Mouse (Mus musculus) WW6 (cell line): ENCODE results near the gene Gm10320.

ENCODE experiments used
- DNase-seq: peaks from one replicate; pipeline ENCODE4 v3.0.0-alpha.2; 2013; ENCODE audit warnings: low read depth, low spot score

The Gm10320 gene

DNA sequence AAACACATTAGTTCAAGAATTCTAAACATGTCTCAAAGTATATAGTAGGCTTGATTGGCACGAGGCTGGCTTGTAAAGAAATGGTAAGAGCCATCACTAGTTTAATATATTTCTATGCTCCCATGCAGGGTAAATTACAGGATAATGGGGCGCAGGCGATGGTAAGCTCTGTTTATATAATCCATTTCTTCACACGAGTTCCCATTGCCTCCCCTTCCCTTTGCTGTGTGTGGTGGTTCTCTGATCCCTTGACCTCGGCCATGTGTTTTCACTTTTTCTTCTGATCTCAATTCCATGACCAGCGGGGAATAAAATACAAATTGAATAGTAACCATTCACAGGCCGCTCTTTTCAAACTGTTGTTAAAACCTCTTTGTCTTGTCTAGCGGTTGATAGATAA is 11.8 kb upstream of the Gm10320 start:
- DNase-seq = no peak

GRCm38 (mm10) chr13:98502813-98503341 is 11.1 kb upstream of the Gm10320 start:
- no peak for DNase-seq

DNA sequence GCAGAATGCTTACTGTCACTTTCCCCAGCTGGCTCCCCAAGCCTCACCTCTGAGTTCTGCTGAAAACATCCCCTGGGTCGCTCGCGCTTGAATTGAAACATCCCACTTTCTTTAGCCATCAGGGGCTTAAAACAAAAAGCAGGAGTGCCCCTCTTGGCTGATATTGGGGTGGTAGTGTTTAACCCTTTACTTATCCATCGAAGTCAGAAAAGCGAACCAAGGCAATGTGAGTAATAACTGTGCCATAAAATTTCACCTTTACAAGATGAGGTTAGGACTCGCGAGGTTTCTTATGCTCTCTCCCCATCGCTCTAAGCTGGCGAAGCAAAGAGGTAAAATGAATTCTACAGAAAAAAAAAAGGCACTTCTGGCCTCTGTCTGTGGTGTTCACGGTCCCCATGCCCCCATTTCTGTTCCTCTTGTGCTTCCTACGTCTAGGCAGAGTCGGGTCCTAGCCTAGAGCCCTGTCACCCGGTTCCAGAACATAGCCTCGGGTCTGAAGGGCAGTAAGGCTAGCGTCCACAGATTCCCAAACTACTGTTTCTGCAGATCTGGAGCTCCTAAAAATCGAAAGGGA is 10.5 kb upstream of the Gm10320 start:
- DNase-seq = no peak

GRCm38 (mm10) chr13:98501321-98501720 is 9.5 kb upstream of the Gm10320 start:
- DNase-seq = no peak

DNA sequence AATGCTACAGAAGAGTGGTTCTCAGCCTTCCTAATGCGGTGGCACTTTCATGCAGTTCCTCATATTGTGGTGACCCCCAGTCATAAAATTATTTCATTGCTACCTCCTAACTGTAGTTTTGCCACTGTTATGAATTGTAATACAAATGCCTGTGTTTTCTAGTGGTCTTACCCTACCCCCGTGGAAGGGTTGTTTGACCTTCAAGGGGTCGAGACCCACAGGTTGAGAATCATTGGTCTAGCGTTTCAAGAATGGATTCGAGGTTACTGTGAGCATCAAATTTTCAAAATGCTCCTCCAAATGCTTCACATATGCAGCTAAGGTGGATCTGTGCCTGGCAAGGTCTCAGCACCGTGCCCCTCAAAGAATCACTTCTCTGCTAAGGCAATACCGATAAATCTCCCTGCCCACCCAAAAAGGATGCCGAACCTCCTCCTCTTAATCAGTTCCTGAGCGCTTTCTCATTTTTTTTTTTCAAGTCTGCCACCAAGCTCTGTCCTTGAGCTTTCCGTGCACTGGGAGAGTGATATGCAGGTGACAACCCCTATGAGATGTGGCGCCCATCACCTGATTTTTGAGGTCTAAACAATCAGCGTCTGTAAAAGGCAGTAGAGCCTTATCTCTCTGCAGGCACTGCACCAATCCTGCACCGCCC is 8.8 kb upstream of the Gm10320 start:
- DNase-seq = no peak

- DNase-seq = no peak
Measured at GRCm38 (mm10) chr13:98498561-98498960, 6.8 kb upstream of the Gm10320 start.

DNA sequence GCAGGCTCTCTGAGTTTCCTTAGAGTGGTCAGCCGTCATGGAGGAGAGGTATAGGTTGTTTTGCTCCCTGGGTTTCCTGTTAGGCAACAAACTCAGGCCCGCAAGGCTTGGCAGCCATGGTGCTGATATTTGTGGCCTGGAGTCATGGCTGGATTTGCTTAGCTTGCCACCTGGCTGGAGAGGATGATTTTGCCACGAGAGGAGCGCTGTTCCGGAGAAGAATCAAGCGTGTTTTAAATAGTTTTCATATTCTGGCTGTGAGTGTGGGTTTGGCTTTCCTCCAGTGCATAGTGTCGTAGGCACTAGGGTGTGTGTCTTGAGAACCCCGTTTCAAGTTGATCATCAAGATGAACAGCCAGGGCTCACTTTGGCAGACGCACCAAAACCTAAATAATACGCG is 6.3 kb upstream of the Gm10320 start:
- no peak for DNase-seq

- DNase-seq = no peak
Measured at GRCm38 (mm10) chr13:98496917-98497870, 5.4 kb upstream of the Gm10320 start.

DNA sequence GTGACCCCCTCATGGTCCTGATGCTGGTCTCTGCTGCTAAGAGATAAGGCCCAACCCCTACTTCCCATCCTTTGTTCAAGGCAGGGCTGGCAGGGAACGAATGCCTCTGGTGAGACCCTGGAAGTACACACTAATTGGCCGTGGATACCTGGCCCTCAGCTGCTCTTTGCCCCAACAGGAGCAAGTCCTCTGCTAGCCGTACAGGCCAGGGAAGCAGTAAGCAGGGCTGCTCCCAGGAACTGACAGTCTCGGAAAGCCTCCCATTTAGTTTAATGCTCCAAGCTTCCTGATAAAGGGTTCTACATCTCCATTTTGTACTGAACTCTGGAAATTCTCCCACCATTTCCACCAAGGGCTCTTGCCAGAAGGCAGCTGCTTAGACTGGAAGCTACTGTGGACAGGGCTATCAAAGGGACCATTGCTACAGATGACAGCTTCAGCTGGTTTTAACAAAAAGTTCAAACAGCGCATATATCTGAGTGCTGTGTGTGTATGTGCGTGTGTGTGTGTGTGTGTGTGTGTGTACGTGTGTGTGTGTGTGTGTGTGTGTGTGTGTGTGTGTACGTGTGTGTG is 2.8 kb upstream of the Gm10320 start:
- DNase-seq = no peak

- no peak for DNase-seq
Measured at GRCm38 (mm10) chr13:98492569-98493255, 911 bp upstream of the Gm10320 start.

- DNase-seq = no peak
Measured at GRCm38 (mm10) chr13:98486726-98487125, 5.1 kb downstream of the Gm10320 start.

GRCm38 (mm10) chr13:98486161-98486560 is 5.6 kb downstream of the Gm10320 start:
- DNase-seq = no peak

- no peak for DNase-seq
Measured at GRCm38 (mm10) chr13:98485440-98485839, 6.4 kb downstream of the Gm10320 start.

DNA sequence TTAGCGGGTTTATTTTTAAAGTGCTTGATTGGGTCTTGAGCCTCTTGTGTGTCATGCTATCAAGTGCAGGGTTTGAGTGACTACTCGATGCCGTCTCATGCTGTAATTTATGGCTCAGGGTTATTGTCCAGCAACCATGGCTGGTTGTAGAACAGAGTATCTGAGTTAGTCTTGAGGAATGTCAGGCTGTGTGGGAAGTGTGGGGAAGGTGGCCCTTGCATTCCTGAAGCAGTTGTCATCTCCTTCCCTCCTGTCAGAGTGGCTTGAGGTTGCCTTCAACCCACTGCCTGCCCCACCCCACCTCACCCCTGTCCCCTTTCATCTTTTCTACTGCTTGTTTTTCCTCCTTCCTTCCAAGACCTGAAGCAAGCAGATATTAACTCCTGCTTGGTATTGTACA is 13.8 kb downstream of the Gm10320 start:
- no peak for DNase-seq

DNA sequence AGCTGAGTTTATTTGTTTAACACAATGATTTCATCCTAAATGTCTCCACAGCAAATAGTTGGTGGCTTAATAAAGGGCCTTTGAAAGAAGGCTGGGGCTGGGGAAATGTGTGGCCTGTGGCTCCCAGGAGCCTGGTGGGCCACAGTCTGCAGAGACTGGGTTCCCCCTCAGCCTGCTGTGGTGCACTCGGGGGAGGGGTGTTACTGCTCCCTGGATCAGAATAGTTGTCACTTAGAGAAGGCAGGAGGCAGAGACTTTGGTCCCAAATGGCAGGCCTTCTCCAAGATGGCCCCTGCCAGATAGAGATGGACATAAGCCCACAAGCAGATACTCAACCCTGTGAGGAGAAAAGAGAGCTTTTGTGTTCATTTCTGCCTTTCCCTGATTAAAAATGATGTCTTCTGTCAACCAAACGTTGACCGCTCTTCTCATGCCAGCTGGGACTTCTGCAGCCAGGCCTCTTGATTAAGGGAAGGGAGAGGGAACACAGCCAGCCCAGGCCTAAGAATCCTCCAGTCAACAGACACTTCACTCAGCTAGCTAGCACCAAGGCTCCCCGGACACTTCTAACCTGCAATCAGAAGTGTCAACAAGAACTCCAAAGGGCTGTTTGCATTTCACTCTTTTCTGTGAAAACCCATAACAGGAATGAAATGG is 14.8 kb downstream of the Gm10320 start:
- no peak for DNase-seq

DNA sequence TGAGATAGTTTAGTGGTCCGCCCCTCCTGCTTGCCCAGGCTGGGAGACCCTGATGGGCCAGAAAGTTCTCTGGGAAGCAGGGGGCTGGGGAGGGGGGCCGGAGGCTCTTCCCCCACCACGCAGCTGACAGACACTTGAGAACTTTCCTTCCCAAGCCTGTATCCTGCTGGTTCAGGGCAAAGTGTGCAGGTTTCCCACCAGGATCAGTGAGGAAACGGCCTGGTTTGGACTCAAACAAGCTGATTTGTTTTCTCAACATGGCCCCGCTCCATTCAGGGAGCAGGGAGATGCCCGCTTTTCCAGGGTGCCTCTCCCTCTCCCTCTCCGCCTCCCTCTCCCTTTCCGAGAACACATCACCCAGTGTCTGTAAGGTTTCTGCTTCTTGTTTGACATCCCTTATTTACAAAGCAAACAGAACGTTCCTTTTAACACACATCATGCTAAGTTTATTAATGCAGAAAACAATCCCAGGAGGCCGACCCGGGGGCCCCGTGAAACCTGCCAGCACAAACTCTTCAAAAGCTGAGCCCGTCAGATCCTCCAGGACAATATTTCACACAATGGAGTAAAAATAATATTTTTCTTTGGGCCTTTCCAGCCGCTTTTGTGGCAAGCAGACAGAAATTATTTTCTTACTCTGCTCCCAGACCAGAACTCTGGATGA is 15.5 kb downstream of the Gm10320 start:
- DNase-seq = no peak

DNA sequence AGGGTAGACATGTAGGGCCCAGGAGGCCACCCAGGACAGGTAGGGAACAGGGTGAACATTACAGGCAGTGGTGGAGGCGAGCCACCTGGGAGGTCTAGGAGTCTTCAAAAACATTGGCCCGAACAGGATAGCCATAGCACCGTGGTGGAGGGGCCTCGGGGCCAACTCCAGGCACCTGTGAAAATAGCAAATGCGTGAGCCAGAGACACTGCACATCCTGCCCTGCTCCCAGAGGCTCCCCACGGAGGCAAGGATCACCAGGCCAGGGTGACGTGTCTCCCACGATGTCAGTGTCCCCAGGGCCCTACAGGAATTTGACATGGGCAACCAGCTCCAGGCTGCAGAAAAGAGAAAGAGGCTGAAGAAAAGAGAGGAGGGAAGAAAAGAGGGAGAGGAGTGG is 16.1 kb downstream of the Gm10320 start:
- no peak for DNase-seq

- DNase-seq = no peak
Measured at GRCm38 (mm10) chr13:98473034-98473433, 18.8 kb downstream of the Gm10320 start.

DNA sequence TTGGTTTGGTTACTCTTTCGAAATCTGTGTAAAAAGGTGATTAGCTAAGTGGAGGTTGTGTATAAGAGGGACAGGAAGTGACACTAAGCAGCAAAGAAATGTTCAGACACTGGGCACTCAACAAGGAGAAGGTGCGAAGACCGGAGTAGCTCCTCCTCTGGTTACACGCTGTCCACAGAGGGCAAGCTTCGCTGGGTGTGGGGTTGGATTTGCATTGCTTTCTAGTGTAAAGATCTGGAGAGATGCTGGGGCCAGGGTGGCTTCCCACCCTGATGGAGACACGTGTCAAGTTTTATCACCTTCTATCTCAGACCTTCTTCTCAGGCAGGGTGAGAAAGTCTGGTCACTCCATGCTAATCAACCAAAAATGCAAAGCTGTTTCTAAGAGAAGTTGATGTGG is 20.0 kb downstream of the Gm10320 start:
- no peak for DNase-seq

DNA sequence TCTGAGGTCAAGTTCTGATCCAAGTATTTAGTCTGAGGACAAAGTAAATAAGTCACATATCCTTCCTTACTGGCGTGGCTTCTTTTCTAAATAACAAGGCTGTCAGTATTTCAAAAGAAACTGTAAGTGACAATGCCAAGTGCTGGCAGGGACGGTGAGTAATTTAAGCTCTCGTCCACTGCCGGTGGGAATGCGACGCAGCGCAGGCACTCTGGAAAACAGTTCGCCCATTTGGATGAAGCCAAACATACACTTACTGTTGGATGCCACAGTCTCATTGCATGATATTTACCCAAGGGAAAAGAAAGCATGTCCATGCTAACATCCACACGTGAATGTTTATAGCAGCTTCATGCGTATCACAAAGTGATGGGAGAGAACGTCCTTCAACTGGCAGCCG is 21.5 kb downstream of the Gm10320 start:
- no peak for DNase-seq
